9 mouse cellular contexts compared by ENCODE assay signal in genomic region chr15:78572658-78573397, GRCm38 (mm10). TPM values are rescaled to one million over a fixed set of nuclear protein-coding genes. Genes with fewer than 3 reads are reported as not detected.
DNase-seq lines count a peak whose midpoint lies in the region; ATAC-seq and TF ChIP-seq lines count a peak whose summit lies in the region.
"Had no signal": no experiment of that assay in that cellular context is flagged by ENCODE, and none has a peak within 500 bp of the region (broad histone marks: within the 10 kb centered on the region; RNA-seq: fewer than 3 reads in every experiment).

Rac2 (minus strand) TSS chr15:78572783.

- no peak within 1 kb of the TSS for H3K4me3 ChIP-seq in stomach, embryonic 14.5 days (ENCODE audit: low read depth, low read length)
- no peak within 1 kb of the TSS for H3K4me3 ChIP-seq in stomach, postnatal 0 days (ENCODE audit: low read depth, low read length)

- H3K4me2 ChIP-seq in stomach, embryonic 14.5 days (replicated peaks; ENCODE audit: low read depth, low read length): no peak within 1 kb of the TSS
- H3K4me2 ChIP-seq in stomach, postnatal 0 days (replicated peaks; ENCODE audit: low read depth): no peak within 1 kb of the TSS

- 0 out of 2 replicates have a peak, but pooled peaks have one; percentile 46 for ATAC-seq in stomach, embryonic 14.5 days (ENCODE audit: insufficient number of reproducible peaks, insufficient read depth, low FRiP score, low read depth)
- ATAC-seq in stomach, postnatal 0 days (ENCODE audit: low FRiP score, low TSS enrichment): no peak
- peak; percentile 73 for ATAC-seq in megakaryocyte progenitor cell, adult 5-6 weeks (replicated peaks; ENCODE audit: poor library complexity)
- ATAC-seq in frontal cortex, adult (ENCODE audit: low TSS enrichment): no peak

- H3K9me3 ChIP-seq in stomach, embryonic 14.5 days (ENCODE audit: control insufficient read depth, low read depth, low read length): no peaks in the 10 kb centered on the region
- H3K9me3 ChIP-seq in stomach, postnatal 0 days (ENCODE audit: control insufficient read depth, low read length): no peaks in the 10 kb centered on the region

- no peak for TF ChIP-seq CTCF in stomach, postnatal 0 days (IDR thresholded peaks at IDR 0.05; ENCODE audit: low read depth)

- TF ChIP-seq EP300 in stomach, postnatal 0 days (optimal IDR thresholded peaks at IDR 0.05): no peak

- H3K27ac ChIP-seq in stomach, embryonic 14.5 days (ENCODE audit: low read length): no peak within 1 kb of the TSS
- no peak within 1 kb of the TSS for H3K27ac ChIP-seq in stomach, postnatal 0 days (replicated peaks)
- H3K27ac ChIP-seq: kidney, postnatal 0 days had no signal

- 0 out of 2 replicates have a peak, but pooled peaks cover 2% of the 10 kb centered on the region for H3K27me3 ChIP-seq in stomach, embryonic 14.5 days (ENCODE audit: control insufficient read depth, insufficient read depth, low read length)
- no peaks in the 10 kb centered on the region for H3K27me3 ChIP-seq in stomach, postnatal 0 days (ENCODE audit: control insufficient read depth, insufficient read depth, low read length)

- H3K36me3 ChIP-seq in stomach, embryonic 14.5 days (ENCODE audit: control insufficient read depth, insufficient read depth, low read length): no peaks in the 10 kb centered on the region
- no peaks in the 10 kb centered on the region for H3K36me3 ChIP-seq in stomach, postnatal 0 days (ENCODE audit: control insufficient read depth, insufficient read depth, low read length)

- no peak for DNase-seq in stomach, postnatal 0 days (ENCODE audit: low spot score)
- DNase-seq in large intestine, adult 2 months (ENCODE audit: low read depth, low spot score): no peak
- DNase-seq in embryo, embryonic 10 days (ENCODE audit: low spot score): no peak
- no peak for DNase-seq in kidney, adult 8-10 months
- DNase-seq in adrenal gland, adult 8-10 months: no peak

- no peaks in the 10 kb centered on the region for H3K4me1 ChIP-seq in stomach, embryonic 14.5 days (ENCODE audit: control insufficient read depth, insufficient read depth, low read length)
- no peaks in the 10 kb centered on the region for H3K4me1 ChIP-seq in stomach, postnatal 0 days (replicated peaks; ENCODE audit: control insufficient read depth, insufficient read depth)

- WGBS in stomach, embryonic 14.5 days: 74% methylated on average over 8 of the region's 8 CpGs
- WGBS in stomach, postnatal 0 days: 72% methylated on average over 8 of the region's 8 CpGs
- 54% methylated on average over 8 of the region's 8 CpGs for WGBS in large intestine, adult 2 months

- no peak within 1 kb of the TSS for H3K9ac ChIP-seq in stomach, embryonic 14.5 days (replicated peaks; ENCODE audit: low read depth, low read length)
- H3K9ac ChIP-seq in stomach, postnatal 0 days (ENCODE audit: low read length): no peak within 1 kb of the TSS

RNA-seq across cellular contexts. Expression of gene Rac2, which starts in this region (rescaled TPM):
- 9.4 and 15.9 TPM in 2 replicates for polyA plus RNA-seq in stomach, embryonic 14.5 days (2014; fragmentation: Nextera tagmentation; extraction: Ambion mirVana)
- polyA plus RNA-seq in stomach, postnatal 0 days (2015; fragmentation: Nextera tagmentation; extraction: Ambion mirVana): 6.4 and 8.0 TPM in 2 replicates
- polyA plus RNA-seq in large intestine, adult 2 months (2012; rRNA removed): 137 and 139 TPM in 2 replicates
- total RNA-seq in megakaryocyte progenitor cell, adult 5-6 weeks (2015): 402 and 432 TPM in 2 replicates
- total RNA-seq in megakaryocyte progenitor cell, adult 5-6 weeks (2017): 164 and 243 TPM in 2 replicates
- total RNA-seq in adrenal gland, adult 8-10 months (2022): 10 to 100 TPM in 2 of 4 experiments, 1 to 10 TPM in 2; 4.2 to 19.0 (median 7.7) TPM

Comparison
In these comparisons a context has a peak if more than half of its experiments do, and no peak if none do; other contexts are left out.
1. RNA of gene Rac2 (total RNA-seq): 164 to 432 TPM in megakaryocyte progenitor cell, adult 5-6 weeks; 4.2 to 19.0 TPM in adrenal gland, adult 8-10 months; every median in the first group is over 4 times any median in the second.
2. ATAC-seq: peak in stomach, embryonic 14.5 days (single experiment) and megakaryocyte progenitor cell, adult 5-6 weeks (single experiment); none in stomach, postnatal 0 days (single experiment) and frontal cortex, adult (single experiment).